Mouse (Mus musculus): Measurements from ENCODE around the gene Gm44965. TPM values are rescaled to one million over a fixed set of nuclear protein-coding genes. Genes with fewer than 3 reads are reported as not detected.

Gm44965 gene
- not detected in 2 replicates for polyA plus RNA-seq (2012; rRNA removed)

GRCm38 (mm10) chr6:48593158-48594042, at the start of gene Gm44965, which contains the start of gene Repin1:
Gm44965 (plus strand) TSS chr6:48593941.
Repin1 (plus strand) TSS chr6:48593883.
- TF ChIP-seq CTCF (IDR thresholded peaks at IDR 0.05; ENCODE audit: insufficient read depth, low read length), result 0 out of 2 replicates have a peak, but pooled peaks have one; percentile 20
- peak; percentile 43; the same call in 1 of the 2 replicates for TF ChIP-seq POLR2A (IDR thresholded peaks at IDR 0.05; ENCODE audit: borderline replicate concordance, extremely low read depth, low read depth, low read length)
- Histone ChIP-seq H3K4me3 (replicated peaks; ENCODE audit: extremely low read depth, low read depth, low read length) (peak within 1 kb of the TSS; percentile 88), H3K4me1 (ENCODE audit: control insufficient read depth, insufficient read depth, low read length) (0 out of 2 replicates have a peak, but pooled peaks cover 3% of the 10 kb centered on the region)
- DNase-seq, result peak; percentile 94
- WGBS, result 8% methylated on average over 42 of the region's 45 CpGs

- WGBS, result 56% methylated on average over 5 of the region's 5 CpGs
- H3K4me3 ChIP-seq (replicated peaks; ENCODE audit: extremely low read depth, low read depth, low read length), result no peak overlapping the region
- H3K4me1 ChIP-seq (ENCODE audit: control insufficient read depth, insufficient read depth, low read length), result peaks cover 2% of the 10 kb centered on the region; the same call in 1 of the 2 replicates
- TF ChIP-seq POLR2A (IDR thresholded peaks at IDR 0.05; ENCODE audit: borderline replicate concordance, extremely low read depth, low read depth, low read length) (no peak), CTCF (IDR thresholded peaks at IDR 0.05; ENCODE audit: insufficient read depth, low read length) (no peak)
- no peak for DNase-seq
These were observed 48.5 kb upstream of the Gm44965 start for GRCm38 (mm10) chr6:48545251-48545650.

GRCm38 (mm10) chr6:48546271-48546670, 47.5 kb upstream of the Gm44965 start:
- peaks cover 2% of the 10 kb centered on the region; the same call in 1 of the 2 replicates for H3K4me1 ChIP-seq (ENCODE audit: control insufficient read depth, insufficient read depth, low read length)
- TF ChIP-seq CTCF (IDR thresholded peaks at IDR 0.05; ENCODE audit: insufficient read depth, low read length) (peak; percentile 37; the same call in 1 of the 2 replicates), POLR2A (IDR thresholded peaks at IDR 0.05; ENCODE audit: borderline replicate concordance, extremely low read depth, low read depth, low read length) (no peak)
- H3K4me3 ChIP-seq (replicated peaks; ENCODE audit: extremely low read depth, low read depth, low read length), result no peak overlapping the region
- no peak for DNase-seq
- 32% methylated on average over 1 of the region's 1 CpGs for WGBS

- Histone ChIP-seq H3K4me1 (ENCODE audit: control insufficient read depth, insufficient read depth, low read length) (peaks cover 2% of the 10 kb centered on the region; the same call in 1 of the 2 replicates), H3K4me3 (replicated peaks; ENCODE audit: extremely low read depth, low read depth, low read length) (no peak overlapping the region)
- DNase-seq, result no peak
- WGBS, result 28% methylated on average over 4 of the region's 4 CpGs
- no peak for TF ChIP-seq POLR2A (IDR thresholded peaks at IDR 0.05; ENCODE audit: borderline replicate concordance, extremely low read depth, low read depth, low read length)
- TF ChIP-seq CTCF (IDR thresholded peaks at IDR 0.05; ENCODE audit: insufficient read depth, low read length), result no peak
These were observed 46.9 kb upstream of the Gm44965 start for GRCm38 (mm10) chr6:48546858-48547257.

- no peak for TF ChIP-seq POLR2A (IDR thresholded peaks at IDR 0.05; ENCODE audit: borderline replicate concordance, extremely low read depth, low read depth, low read length)
- TF ChIP-seq CTCF (IDR thresholded peaks at IDR 0.05; ENCODE audit: insufficient read depth, low read length), result no peak
- WGBS, result 81% methylated on average over 6 of the region's 6 CpGs
- no peak for DNase-seq
- peaks cover 2% of the 10 kb centered on the region; the same call in 1 of the 2 replicates for H3K4me1 ChIP-seq (ENCODE audit: control insufficient read depth, insufficient read depth, low read length)
- no peak overlapping the region for H3K4me3 ChIP-seq (replicated peaks; ENCODE audit: extremely low read depth, low read depth, low read length)
These were observed 45.4 kb upstream of the Gm44965 start for GRCm38 (mm10) chr6:48548314-48548713.

GRCm38 (mm10) chr6:48552918-48553317, 40.8 kb upstream of the Gm44965 start:
- H3K4me3 ChIP-seq (replicated peaks; ENCODE audit: extremely low read depth, low read depth, low read length), result no peak overlapping the region
- peaks cover 4% of the 10 kb centered on the region; the same call in 1 of the 2 replicates for H3K4me1 ChIP-seq (ENCODE audit: control insufficient read depth, insufficient read depth, low read length)
- DNase-seq, result no peak
- 70% methylated on average over 4 of the region's 4 CpGs for WGBS
- no peak for TF ChIP-seq POLR2A (IDR thresholded peaks at IDR 0.05; ENCODE audit: borderline replicate concordance, extremely low read depth, low read depth, low read length)
- no peak for TF ChIP-seq CTCF (IDR thresholded peaks at IDR 0.05; ENCODE audit: insufficient read depth, low read length)

GRCm38 (mm10) chr6:48553819-48554218, 39.9 kb upstream of the Gm44965 start:
- TF ChIP-seq POLR2A (IDR thresholded peaks at IDR 0.05; ENCODE audit: borderline replicate concordance, extremely low read depth, low read depth, low read length) (no peak), CTCF (IDR thresholded peaks at IDR 0.05; ENCODE audit: insufficient read depth, low read length) (no peak)
- DNase-seq, result no peak
- H3K4me3 ChIP-seq (replicated peaks; ENCODE audit: extremely low read depth, low read depth, low read length), result no peak overlapping the region
- 72% methylated on average over 4 of the region's 4 CpGs for WGBS
- peaks cover 4% of the 10 kb centered on the region; the same call in 1 of the 2 replicates for H3K4me1 ChIP-seq (ENCODE audit: control insufficient read depth, insufficient read depth, low read length)

GRCm38 (mm10) chr6:48554280-48555103, 39.2 kb upstream of the Gm44965 start, which contains the start of gene Lrrc61:
Lrrc61 (plus strand) TSS chr6:48554796.
- Histone ChIP-seq H3K4me1 (ENCODE audit: control insufficient read depth, insufficient read depth, low read length) (peaks cover 4% of the 10 kb centered on the region; the same call in 1 of the 2 replicates), H3K4me3 (replicated peaks; ENCODE audit: extremely low read depth, low read depth, low read length) (peak within 1 kb of the TSS; percentile 64)
- TF ChIP-seq CTCF (IDR thresholded peaks at IDR 0.05; ENCODE audit: insufficient read depth, low read length) (no peak), POLR2A (IDR thresholded peaks at IDR 0.05; ENCODE audit: borderline replicate concordance, extremely low read depth, low read depth, low read length) (peak; percentile 85)
- peak; percentile 98 for DNase-seq
- WGBS, result 1% methylated on average over 39 of the region's 39 CpGs
